Mouse (Mus musculus) left cerebral cortex, postnatal 36 days (tissue): Measurements from ENCODE around the gene Strip1. TPM values are rescaled to one million over a fixed set of nuclear protein-coding genes. Genes with fewer than 3 reads are reported as not detected.
A peak's percentile ranks its signal among the peaks of the same experiment; 100 is the strongest.

ENCODE experiments used
- DNase-seq, 2 experiments: peaks; one replicate each; pipeline ENCODE4 v3.0.0; 2021 to 2022; ENCODE audit warnings: low spot score in 2 of 2, mixed read lengths in 1 of 2
- intact Hi-C: fragments of 180-260 bp; cut with DNase I; formaldehyde crosslinking; loops from one replicate; pipeline ENCODE4 v1.15.1; 2025
- total RNA-seq, 2 experiments: library from RNA; stranded (reverse); gene quantifications; 2 replicates each; pipeline ENCODE4 v1.2.3; 2021

Gene Strip1
- total RNA-seq, 2 experiments from 2014 or later: 58.0 to 63.7 TPM

DNA sequence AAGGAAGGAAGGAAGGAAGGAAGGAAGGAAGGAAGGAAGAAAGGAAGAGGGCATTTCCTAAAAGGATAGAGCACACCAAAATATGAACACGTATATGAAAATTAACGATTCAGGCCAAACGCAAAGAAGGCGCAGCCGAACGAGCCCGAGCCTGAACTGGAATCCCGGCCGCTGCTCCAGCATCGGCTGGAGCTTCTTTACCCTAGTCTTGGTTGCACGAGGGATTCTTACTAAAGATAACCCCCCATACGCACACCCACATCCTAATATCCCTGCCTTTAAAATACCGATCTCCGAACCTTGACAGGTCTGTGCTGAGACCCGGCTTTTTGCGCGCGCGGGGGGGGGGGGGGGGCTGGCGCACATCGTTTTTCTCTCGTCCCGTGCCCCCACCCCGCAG, 34.4 kb downstream of the Strip1 start:
- no peak for DNase-seq
- intact Hi-C loops: loop anchor here (10.0 kb wide), 1 partner anchor 242 kb away; no protein-coding TSS in a partner anchor

DNA sequence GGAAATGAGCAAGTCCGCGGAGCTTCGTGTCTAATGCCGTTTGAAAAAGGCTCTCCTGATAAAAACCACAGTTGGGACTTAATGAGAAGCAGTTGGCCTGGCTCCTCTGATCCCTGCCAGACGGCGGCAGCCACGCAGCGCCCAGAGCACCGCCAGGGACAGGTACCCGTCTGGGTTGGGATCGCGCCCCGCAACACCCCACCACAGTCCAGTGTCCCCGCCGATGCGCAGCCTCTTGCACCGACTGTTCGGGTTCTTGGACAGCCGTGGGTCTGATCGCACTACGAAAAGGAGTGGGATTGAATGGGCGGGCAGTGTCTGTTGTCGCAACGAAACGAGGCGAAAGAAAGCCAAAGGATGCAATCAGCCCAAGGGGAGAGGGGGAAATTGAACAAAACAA, 34.9 kb downstream of the Strip1 start:
- intact Hi-C loops: loop anchor here (10.0 kb wide), 1 partner anchor 242 kb away; no protein-coding TSS in a partner anchor

DNA sequence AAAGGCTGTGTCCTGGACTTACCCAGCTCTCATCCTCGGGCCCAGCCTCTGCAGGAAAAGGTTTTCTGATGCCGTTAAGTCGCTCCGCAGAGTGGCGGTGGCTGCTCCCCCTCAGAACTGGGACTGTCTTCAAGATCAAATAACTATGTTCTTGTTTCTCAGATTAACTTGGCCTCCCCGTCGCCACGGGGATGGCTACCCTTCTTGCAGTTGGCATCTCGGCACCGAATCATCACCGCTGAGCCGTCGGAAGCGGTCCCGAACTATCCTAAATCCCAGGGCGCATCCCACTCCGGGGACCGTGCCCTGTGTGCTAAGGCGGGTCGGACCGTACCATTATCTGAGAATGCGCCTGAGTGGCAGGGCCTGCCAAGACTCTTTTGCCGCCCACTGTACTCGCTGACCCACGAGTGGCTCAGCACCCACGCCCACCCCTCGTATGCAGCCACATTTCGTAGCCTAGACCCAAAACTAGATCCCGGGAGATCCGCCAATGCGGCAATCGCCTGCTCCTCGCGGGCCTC, 35.5 kb downstream of the Strip1 start:
- intact Hi-C loops: loop anchor here (10.0 kb wide), 1 partner anchor 241 kb away; no protein-coding TSS in a partner anchor
- DNase-seq: no peak

More for the DNA sequence above, 34.9 kb downstream of the Strip1 start:
- peak in 1 of 2 experiments; percentile 27 for DNase-seq

GRCm38 (mm10) chr3:107595264-107595937, 36.1 kb downstream of the Strip1 start:
- intact Hi-C loops: loop anchor here (10.0 kb wide), 1 partner anchor 241 kb away; no protein-coding TSS in a partner anchor
- no peak for DNase-seq

DNA sequence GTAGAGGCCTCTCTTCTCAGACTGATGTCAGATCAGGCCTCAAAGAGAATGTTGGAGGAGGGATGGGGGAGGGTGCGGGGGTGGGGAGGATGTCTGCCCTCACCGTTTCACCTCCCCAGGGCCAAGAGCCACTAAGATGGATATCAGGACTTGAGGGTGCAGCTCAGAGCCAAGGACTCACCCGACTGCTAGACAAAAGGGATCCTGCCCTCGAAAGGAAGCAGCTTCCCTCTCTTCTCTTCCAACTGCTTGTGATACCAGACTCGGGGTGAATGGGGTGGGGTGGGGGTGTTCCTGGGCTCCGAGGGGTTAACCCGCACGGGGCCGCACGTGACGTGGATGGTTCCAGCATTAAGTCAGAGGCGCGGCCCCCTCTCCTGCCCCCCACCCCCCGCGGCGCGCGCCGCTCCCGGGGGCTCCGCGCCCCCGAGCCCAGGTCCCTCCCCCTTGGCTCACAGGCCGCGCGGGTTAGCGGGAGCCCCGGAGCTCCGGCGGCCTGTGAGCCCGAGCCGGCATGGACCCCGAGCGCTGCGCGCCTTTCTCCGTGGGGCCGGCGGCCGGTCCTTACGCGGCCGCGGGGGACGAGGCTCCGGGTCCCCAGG, 36.7 kb downstream of the Strip1 start, which contains the start of gene Alx3:
Gene Alx3, plus strand, starts transcription at position 370 of the 602 bp plus-strand sequence.
- DNase-seq: no peak
- intact Hi-C loops: loop anchor here (10.0 kb wide), 1 partner anchor 240 kb away; no protein-coding TSS in a partner anchor

DNA sequence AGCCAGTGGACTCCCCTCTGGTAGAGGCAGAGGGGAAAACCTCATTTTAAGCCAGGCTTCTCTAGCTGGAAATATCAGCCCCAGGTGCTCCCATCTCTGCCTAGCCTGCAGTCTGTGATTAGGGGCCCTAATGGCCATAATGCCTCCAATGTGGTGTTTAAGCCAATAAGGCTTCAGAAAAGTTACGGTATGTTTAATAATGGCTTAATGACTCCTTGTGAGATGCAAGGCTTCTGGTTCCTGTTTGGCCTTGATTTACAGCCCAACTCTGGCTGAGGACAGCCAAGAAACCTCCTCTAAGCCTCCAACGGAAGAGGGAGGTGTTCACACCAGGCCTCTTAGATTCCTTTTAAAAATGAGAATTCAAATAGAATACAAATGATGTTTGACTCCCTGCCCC, 37.9 kb downstream of the Strip1 start:
- intact Hi-C loops: loop anchor here (10.0 kb wide), 1 partner anchor 239 kb away; no protein-coding TSS in a partner anchor
- no peak for DNase-seq

GRCm38 (mm10) chr3:107591612-107592011, 39.9 kb downstream of the Strip1 start:
- intact Hi-C loops: loop anchor here (10.0 kb wide), 1 partner anchor 237 kb away; no protein-coding TSS in a partner anchor
- DNase-seq: no peak

DNA sequence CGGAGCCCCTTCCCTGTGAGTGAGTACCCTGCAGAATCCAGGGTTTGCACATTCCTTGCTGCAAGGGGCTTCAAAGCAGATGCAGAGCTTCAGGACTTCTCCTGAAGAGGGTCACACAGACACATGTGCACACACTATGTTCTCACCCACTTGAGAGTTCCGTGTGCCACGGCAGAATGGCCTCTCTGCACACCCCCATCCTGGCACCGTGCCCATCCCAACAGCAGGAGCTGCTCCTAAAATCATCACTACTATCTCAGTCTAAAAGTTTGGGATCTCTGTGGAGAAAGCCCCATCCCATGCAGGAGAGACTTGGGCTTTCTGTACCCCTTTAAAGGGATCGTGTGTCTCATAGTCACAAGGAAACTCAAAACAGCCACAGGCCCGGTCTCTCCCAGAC, 45.0 kb downstream of the Strip1 start:
- DNase-seq: no peak
- intact Hi-C loops: no loop called here

DNA sequence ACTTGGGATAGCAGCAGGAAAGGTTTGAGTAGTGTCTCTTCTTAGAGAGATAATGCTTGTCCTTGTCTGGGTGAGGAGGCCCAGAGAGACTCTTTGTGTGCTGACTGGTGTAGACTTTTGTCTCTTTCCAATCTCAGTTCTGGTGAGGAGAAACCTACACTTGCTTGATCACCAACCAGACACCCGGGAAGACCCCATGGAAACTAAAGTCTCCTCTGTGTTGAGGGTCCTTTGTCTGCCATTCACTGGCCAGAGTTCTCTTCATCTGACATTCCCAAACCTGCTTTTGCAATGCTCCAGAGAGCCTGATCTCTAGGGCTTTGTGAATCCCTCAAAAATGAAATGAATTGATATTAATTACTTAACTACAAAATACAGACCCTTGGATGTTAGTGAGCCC, 47.6 kb downstream of the Strip1 start:
- intact Hi-C loops: no loop called here
- DNase-seq: no peak

- intact Hi-C loops: no loop called here
- no peak for DNase-seq
These were observed 48.4 kb downstream of the Strip1 start for GRCm38 (mm10) chr3:107582875-107583767.

GRCm38 (mm10) chr3:107582130-107582874, 49.2 kb downstream of the Strip1 start:
- intact Hi-C loops: no loop called here
- no peak for DNase-seq

DNA sequence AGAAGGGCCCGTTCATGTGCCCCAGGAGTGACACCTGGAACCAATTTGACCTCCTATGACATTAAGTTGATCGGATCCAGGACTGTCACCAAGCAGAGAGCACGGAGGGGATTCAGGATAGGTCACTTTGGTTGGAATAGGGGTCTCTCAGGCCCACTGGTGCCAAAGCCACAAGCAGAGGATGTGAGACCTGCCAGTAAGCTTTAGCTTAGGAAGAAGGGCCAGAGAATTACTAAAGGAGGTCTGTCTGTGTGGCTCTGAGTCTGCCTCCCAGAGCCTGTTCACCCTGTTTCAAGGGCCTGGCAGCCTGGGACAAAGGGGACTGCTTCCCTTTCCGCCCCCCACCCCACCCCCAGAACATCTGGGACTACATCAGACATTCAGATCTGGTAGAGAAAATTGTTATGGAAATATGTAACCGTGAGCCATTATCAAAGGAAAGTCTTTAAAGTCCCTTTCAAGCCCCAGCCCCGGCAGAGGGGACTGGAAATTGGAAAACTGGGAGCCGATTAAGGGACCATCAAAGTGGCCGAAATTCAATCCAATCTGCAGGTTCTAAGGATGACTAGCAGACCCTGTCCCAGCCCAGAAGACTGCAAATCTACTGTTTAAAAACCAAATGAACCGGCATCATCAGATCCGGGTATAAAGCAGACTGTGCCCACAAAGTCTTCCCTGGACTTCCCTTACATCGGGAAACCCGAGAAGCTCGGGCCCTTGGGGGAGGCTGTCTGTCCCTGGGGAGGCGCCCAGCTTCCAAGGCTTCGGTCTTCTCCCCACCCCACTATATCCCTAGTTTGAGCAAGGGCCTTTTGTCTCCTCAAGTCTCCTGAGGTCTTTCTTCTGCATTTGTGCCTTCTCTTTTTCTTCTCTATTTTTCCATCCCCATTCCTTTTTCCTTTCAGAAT, 50.1 kb downstream of the Strip1 start:
- intact Hi-C loops: no loop called here
- DNase-seq: no peak

DNA sequence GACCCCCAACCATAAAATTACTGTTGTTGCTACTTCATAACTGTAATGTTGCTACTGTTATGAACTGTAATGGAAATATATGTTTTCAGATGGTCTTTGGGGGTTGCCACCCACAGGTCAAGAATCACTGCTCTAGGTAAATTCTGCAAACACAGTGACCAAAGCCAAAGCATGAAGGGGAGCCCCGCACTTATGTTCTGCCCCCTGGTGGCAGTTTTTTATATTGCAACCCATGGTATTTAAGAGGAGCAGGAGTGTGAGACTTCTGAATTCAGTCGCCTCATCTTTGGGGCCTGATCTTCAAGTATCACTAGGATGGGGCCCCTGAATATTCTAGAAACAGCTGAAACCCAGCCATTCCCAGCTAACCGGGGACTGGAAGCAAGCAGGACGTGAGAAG, 52.0 kb downstream of the Strip1 start:
- DNase-seq: peak; percentile 39 to 63
- intact Hi-C loops: loop anchor here (1.0 kb wide), 1 partner anchor 20 kb away; no protein-coding TSS in a partner anchor

- no peak for DNase-seq
- intact Hi-C loops: no loop called here
These were observed 53.6 kb downstream of the Strip1 start for GRCm38 (mm10) chr3:107577810-107578390.

DNA sequence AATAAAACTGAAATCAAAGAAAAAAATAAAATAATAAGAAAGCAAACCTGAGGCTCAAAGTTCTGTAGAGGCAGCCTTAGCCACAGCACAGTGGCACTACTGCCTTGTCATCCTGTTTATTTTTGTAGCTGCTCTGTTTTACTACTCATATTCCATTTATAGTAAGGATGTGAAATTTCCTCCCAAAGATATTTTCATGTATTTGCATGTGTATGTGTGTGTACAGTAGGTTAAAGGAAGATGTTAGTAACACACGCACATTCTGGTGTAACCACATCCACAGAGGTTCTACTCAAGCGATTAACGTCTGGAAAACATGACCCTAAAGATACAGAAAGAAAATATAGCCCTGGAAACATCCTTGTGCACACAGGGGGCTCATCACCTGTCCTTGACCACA, 54.7 kb downstream of the Strip1 start:
- DNase-seq: no peak
- intact Hi-C loops: no loop called here

DNA sequence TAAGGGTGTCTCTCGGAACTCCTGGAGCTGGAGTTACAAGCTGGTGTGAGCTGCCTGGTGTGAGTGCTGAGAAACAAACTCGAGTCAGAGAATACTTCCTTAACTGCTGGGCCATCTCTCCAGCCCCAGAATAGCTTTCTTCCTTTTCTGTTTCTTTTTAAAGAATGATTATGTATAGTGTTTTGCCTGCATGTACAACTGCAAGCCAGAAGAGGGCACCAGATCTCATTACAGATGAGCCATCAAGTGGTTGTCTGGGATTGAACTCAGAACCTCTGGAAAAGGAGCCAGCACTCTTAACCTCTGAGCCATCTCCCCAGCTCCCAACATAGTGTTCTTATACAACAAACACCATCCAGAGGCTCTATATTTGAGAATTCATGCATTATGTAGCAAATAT, 60.3 kb downstream of the Strip1 start:
- no peak for DNase-seq
- intact Hi-C loops: no loop called here

- no peak for DNase-seq
- intact Hi-C loops: no loop called here
These were observed 62.8 kb downstream of the Strip1 start for GRCm38 (mm10) chr3:107568721-107569120.

GRCm38 (mm10) chr3:107567766-107568165, 63.7 kb downstream of the Strip1 start:
- intact Hi-C loops: no loop called here
- no peak for DNase-seq
